Mouse (Mus musculus) megakaryocyte, embryonic 14.5 days (primary cell): ENCODE results near the gene Fbxo24.

Source experiments
- FLI1 ChIP-seq: IDR thresholded peaks from 2 replicates; pipeline ENCODE4 v1.6.1; 2012; ENCODE audit warnings: low read length, inconsistent platforms, mixed read lengths
- GATA1 ChIP-seq: IDR thresholded peaks from 3 replicates; pipeline ENCODE4 v1.6.1; 2012; ENCODE audit warnings: mixed read lengths, low read length, inconsistent platforms, borderline replicate concordance

DNA sequence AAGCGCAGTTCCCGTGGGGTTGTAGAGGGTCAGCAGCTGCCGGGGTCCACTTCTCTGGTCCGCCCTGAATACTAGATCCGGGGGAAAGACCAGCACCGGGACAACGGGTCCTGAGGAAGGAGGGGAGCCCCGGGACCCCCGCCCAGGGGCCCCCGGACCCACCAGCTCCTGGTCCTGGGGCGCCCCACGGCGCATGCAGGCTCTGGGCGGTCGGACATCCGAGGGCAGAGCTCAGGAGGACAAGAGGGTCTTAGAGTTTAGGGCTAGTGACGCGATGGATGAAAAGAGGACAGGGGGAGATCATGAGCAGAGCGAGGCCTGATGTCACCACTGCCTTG lies 28.6 kb downstream of the Fbxo24 start:
- TF ChIP-seq GATA1 (no peak), FLI1 (no peak)
